Mouse (Mus musculus) neural tube, embryonic 14.5 days (tissue): ENCODE data around the gene Efs. TPM values are rescaled to one million over a fixed set of nuclear protein-coding genes. Genes with fewer than 3 reads are reported as not detected.
A peak's percentile ranks its signal among the peaks of the same experiment; 100 is the strongest.

ENCODE experiments used
- ATAC-seq: fragments of 200-750 bp; cut with Nextera tagmentation; 2 replicates; pipeline ENCODE4 v1.8.0; 2017; ENCODE audit warnings: low read depth, mild to moderate bottlenecking, moderate TSS enrichment, moderate library complexity
- H3K27ac ChIP-seq: fragments of 300-500 bp; sonication (generic); 2 replicates; pipeline ENCODE4 v1.5.1; 2014; ENCODE audit warnings: low read depth, mild to moderate bottlenecking, control low read depth, low read length, moderate library complexity, mixed read lengths
- H3K27me3 ChIP-seq: fragments of 300-500 bp; sonication (generic); 2 replicates; pipeline ENCODE4 v1.6.1; 2014; ENCODE audit warnings: low read length; ENCODE audit not compliant: control insufficient read depth, insufficient read depth
- H3K36me3 ChIP-seq: fragments of 300-500 bp; sonication (generic); 2 replicates; pipeline ENCODE4 v1.6.1; 2014; ENCODE audit warnings: low read length, mixed read lengths; ENCODE audit not compliant: control insufficient read depth, insufficient read depth
- H3K4me1 ChIP-seq: fragments of 300-500 bp; sonication (generic); 2 replicates; pipeline ENCODE4 v1.6.1; 2014; ENCODE audit warnings: low read length; ENCODE audit not compliant: control insufficient read depth, insufficient read depth
- H3K4me2 ChIP-seq: fragments of 300-500 bp; sonication (generic); 2 replicates; pipeline ENCODE4 v1.6.1; 2014; ENCODE audit warnings: mild to moderate bottlenecking, low read depth, low read length, control low read depth
- H3K4me3 ChIP-seq: fragments of 300-500 bp; sonication (generic); 2 replicates; pipeline ENCODE4 v1.5.1; 2014; ENCODE audit warnings: low read depth, low read length, control low read depth, mixed read lengths
- H3K9ac ChIP-seq: fragments of 300-500 bp; sonication (generic); replicated peaks from 2 replicates; pipeline ENCODE4 v1.6.1; 2014; ENCODE audit warnings: low read depth, mild to moderate bottlenecking, control low read depth, low read length, mixed read lengths
- H3K9me3 ChIP-seq: fragments of 300-500 bp; sonication (generic); 2 replicates; pipeline ENCODE4 v1.6.1; 2016; ENCODE audit warnings: low read length; ENCODE audit not compliant: control insufficient read depth
- WGBS: fragments of 180-500 bp; shearing (Covaris S2); extraction: QIAGEN DNeasy Blood & Tissue Kit; methylation state at CpG from one replicate; pipeline ENCODE4 v1.1.7; 2014; 5-methylcytosine and 5-hydroxymethylcytosine counted together
- microRNA counts: library from miRNA; unstranded; fragments of <30 nt; microRNA quantifications from one replicate; lab custom pipeline; 2016
- microRNA-seq: library from miRNA; unstranded; fragments of <30 nt; microRNA quantifications from one replicate; pipeline ENCODE4, GENCODE M21; 2016
- polyA plus RNA-seq: library from polyadenylated mRNA; unstranded; fragments of >200 nt; fragmentation: Nextera tagmentation; extraction: Ambion mirVana; gene quantifications from 2 replicates; pipeline ENCODE4 v1.2.1, GENCODE M21; 2014

Gene Efs
- polyA plus RNA-seq, 1 experiment from 2014 or later, result 9.9 TPM

DNA sequence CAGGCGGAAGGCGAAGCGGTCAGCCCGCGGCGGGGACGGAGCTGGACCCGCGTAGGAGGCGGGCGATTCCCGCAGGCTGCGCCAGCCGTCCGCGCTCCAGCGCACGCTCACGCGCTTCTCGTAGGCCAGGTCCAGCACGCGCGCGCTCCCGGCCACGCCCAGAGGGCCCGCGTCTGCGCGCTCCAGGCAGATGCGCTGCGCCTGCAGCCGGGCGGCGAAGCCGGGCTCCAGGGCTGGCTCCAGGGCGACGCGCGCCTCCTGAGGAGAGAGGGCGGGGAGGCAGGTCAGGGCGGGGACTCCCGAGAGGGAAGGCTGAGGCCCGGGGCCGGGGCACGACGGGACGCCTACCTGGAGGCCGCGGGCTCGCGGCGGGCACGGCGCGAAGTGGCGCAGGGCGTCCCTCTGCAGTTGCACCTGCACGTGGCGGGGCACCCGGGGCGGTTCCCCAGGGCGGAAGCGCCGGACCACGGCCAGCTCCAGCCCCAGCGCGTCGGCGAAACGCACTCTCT lies 49.3 kb downstream of the Efs start:
- peak overlapping the region; percentile 93 for H3K27ac ChIP-seq
- H3K9ac ChIP-seq, result peak overlapping the region; percentile 95
- H3K4me1 ChIP-seq, result peaks cover 8% of the 10 kb centered on the region
- WGBS, result under 1% methylated on average over 51 of the region's 72 CpGs
- peak; percentile 93 for ATAC-seq
- H3K4me3 ChIP-seq, result peak overlapping the region; percentile 82
- no peaks in the 10 kb centered on the region for H3K27me3 ChIP-seq
- H3K9me3 ChIP-seq, result no peaks in the 10 kb centered on the region
- no peaks in the 10 kb centered on the region for H3K36me3 ChIP-seq
- peak overlapping the region; percentile 89 for H3K4me2 ChIP-seq

DNA sequence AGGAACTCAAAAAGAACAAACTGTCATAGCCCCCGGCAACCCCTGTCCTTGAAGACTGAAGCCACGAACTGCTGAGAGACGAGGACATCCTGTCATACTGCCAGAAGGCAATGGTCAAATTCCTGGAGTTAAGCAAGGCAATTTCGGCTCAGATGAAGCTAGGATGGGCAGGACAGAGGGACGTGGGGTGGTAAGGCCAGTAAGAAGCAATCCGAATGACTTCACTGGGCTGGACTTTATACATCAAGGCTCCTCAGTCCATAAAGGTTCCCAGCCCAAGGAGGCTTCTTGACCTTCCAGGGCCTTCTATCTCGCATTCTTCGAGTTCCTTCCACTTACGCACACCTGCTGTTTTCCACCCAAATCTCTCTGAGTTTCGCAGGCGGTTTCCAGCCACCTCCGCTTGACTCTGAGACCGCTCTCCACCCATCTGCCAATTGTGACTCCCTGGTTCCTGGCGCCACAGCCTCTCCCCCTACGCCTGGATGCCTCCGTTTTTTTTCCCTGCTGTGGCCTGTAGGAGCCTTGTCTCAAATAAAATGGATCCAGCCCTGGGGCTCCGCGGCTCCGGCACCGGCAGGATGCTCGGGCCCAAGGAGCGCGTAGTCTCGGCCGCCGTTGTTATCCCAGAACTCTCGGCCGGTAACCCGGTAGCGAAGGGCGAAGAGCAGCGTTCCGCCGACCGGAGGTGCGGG lies 49.9 kb downstream of the Efs start:
- H3K27ac ChIP-seq, result peak overlapping the region; percentile 93
- H3K4me3 ChIP-seq, result peak overlapping the region; percentile 82
- H3K9me3 ChIP-seq, result no peaks in the 10 kb centered on the region
- ATAC-seq, result peak; percentile 57
- H3K9ac ChIP-seq, result peak overlapping the region; percentile 95
- WGBS, result 2% methylated on average over 36 of the region's 36 CpGs
- H3K4me2 ChIP-seq, result peak overlapping the region; percentile 89
- H3K4me1 ChIP-seq, result peaks cover 8% of the 10 kb centered on the region
- no peaks in the 10 kb centered on the region for H3K27me3 ChIP-seq
- no peaks in the 10 kb centered on the region for H3K36me3 ChIP-seq

DNA sequence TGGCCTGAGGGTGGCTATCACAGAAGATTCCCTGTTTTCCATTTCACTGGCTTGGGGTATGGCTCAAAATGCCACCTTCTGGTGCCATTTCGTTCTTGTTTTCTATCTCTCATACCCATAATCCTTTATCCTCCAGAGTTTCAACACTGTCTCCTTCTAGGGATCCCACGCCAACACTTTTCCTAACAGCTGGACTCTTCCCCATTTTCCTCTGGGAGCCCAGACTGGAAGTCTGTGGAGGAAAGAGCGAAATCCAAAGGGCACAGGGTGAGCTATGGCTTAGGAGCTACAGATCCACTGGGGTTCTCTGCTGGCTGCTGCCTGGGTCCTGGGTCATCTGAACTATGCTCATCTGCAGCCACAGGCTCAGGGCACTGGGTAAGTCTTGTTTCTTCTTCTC lies 51.8 kb downstream of the Efs start:
- no peak overlapping the region for H3K4me3 ChIP-seq
- H3K27ac ChIP-seq, result no peak overlapping the region
- no peak for ATAC-seq
- no peaks in the 10 kb centered on the region for H3K9me3 ChIP-seq
- 91% methylated on average over 3 of the region's 3 CpGs for WGBS
- H3K27me3 ChIP-seq, result no peaks in the 10 kb centered on the region
- no peaks in the 10 kb centered on the region for H3K36me3 ChIP-seq
- H3K4me2 ChIP-seq, result no peak overlapping the region
- H3K4me1 ChIP-seq, result peaks cover 8% of the 10 kb centered on the region
- H3K9ac ChIP-seq, result no peak overlapping the region

DNA sequence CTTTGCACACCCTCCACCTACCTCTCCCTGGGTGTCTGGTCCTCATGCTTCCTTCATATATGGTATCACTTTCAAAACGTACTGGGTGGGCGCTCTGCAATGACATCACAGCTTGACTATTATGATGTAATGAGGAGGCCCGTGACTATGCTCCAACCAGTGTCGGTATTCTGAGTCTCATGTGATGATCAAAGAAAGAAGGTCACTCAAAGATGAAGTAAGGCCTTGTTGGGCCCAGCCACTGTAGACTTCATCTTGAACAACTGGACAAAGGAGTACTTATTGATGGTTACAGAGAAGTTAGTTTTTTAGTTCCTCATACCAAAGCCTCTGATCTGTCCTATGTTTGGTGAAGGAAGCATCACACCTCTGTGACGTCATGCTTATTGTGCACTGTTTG lies 55.1 kb downstream of the Efs start, which contains the start of gene Homez:
TSS of gene Homez (minus strand) at position 101 of the 400 bp plus-strand sequence.
- H3K9ac ChIP-seq, result no peak within 1 kb of the TSS
- 86% methylated on average over 5 of the region's 5 CpGs for WGBS

DNA sequence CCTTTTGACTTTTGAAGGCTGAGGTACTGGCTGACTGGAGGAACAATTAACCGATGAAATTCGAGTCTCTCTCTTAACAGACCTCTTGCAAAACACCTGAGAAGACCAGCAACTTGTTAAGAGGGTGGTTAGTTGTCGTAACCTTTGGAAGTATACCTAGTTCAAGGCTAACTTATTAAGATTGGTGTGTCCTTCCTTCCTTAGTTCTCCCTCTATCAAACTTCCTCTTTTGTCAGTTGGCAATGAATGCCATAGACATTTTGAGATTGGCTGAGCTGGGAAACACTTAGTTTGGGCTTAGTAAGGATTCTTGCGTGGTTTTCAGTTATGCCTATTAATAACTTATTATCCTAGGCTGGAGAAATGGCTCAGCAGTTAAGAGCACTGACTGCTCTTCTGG lies 57.9 kb downstream of the Efs start:
- Histone ChIP-seq H3K27ac (no peak overlapping the region), H3K4me3 (no peak overlapping the region), H3K4me1 (peaks cover 3% of the 10 kb centered on the region; the same call in 1 of the 2 replicates), H3K9ac (no peak overlapping the region), H3K9me3 (no peaks in the 10 kb centered on the region), H3K4me2 (no peak overlapping the region), H3K36me3 (no peaks in the 10 kb centered on the region), H3K27me3 (no peaks in the 10 kb centered on the region)
- 86% methylated on average over 4 of the region's 4 CpGs for WGBS
- no peak for ATAC-seq

More for the DNA sequence above, 55.1 kb downstream of the Efs start, which contains the start of gene Homez:
- Histone ChIP-seq H3K36me3 (no peaks in the 10 kb centered on the region), H3K4me3 (no peak within 1 kb of the TSS), H3K27me3 (no peaks in the 10 kb centered on the region), H3K4me1 (peaks cover 7% of the 10 kb centered on the region), H3K4me2 (no peak within 1 kb of the TSS), H3K27ac (no peak within 1 kb of the TSS), H3K9me3 (no peaks in the 10 kb centered on the region)
- no peak for ATAC-seq

DNA sequence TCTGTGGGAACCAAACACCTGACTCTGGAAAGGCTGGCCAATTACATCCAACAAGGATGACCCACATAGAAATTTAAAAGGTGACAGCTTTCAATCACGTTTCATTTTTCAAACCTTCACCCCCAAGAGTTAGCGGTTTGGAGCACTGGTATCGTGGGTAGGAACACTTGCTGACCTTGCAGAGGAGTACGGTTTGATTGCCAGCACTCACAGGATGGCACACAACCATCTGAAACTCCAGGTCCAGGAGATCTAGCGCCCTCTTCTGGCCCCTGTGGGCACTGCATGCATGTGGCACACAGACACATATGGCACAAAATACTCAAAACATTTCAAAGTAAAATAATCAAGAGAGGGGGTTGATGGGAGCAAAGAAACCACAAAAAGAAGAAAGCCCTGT lies 59.0 kb downstream of the Efs start:
- H3K36me3 ChIP-seq, result no peaks in the 10 kb centered on the region
- peaks cover 3% of the 10 kb centered on the region; the same call in 1 of the 2 replicates for H3K4me1 ChIP-seq
- no peaks in the 10 kb centered on the region for H3K9me3 ChIP-seq
- no peak overlapping the region for H3K4me3 ChIP-seq
- H3K9ac ChIP-seq, result no peak overlapping the region
- no peaks in the 10 kb centered on the region for H3K27me3 ChIP-seq
- WGBS, result 66% methylated on average over 5 of the region's 5 CpGs
- no peak for ATAC-seq
- H3K27ac ChIP-seq, result no peak overlapping the region
- H3K4me2 ChIP-seq, result no peak overlapping the region

MicroRNAs encoded within 50 kb of the gene (microRNA counts, 519-probe panel; counts per million panel counts)
- 2,269 counts per million, percentile 7 among the panel's probes with 10 or more counts for microRNA mmu-miR-208a (lab: Ali Mortazavi, UCI)
- not detected for microRNA mmu-miR-208b (lab: Ali Mortazavi, UCI)

Small RNA genes within 50 kb of the gene (microRNA-seq; reads per million reads assigned to microRNA genes)
- gene Mir208a (not detected), gene Mir208b (2.0 reads per million)

Other genes starting within 250 kb of the Efs start
- 77.4 and 79.8 TPM in 2 replicates for gene 1700123O20Rik, start 239.9 kb downstream of the Efs start, polyA plus RNA-seq
- 101 and 118 TPM in 2 replicates for gene Acin1, start 239.2 kb downstream of the Efs start, polyA plus RNA-seq
- 0.20 TPM in 1 of 2 replicates, not detected in the other for gene Gm29776, start 227.3 kb downstream of the Efs start, polyA plus RNA-seq
- not detected in 2 replicates for gene Cebpe, start 214.0 kb downstream of the Efs start, polyA plus RNA-seq
- 7.3 and 8.5 TPM in 2 replicates for gene Slc7a8, start 144.2 kb downstream of the Efs start, polyA plus RNA-seq
- not detected in 2 replicates for gene Rnf212b, start 112.0 kb downstream of the Efs start, polyA plus RNA-seq
- gene Homez, start 55.2 kb downstream of the Efs start, polyA plus RNA-seq, result 10.0 and 11.7 TPM in 2 replicates
- 3.8 and 7.2 TPM in 2 replicates for gene Ppp1r3e, start 48.6 kb downstream of the Efs start, polyA plus RNA-seq
- 4.8 and 5.3 TPM in 2 replicates for gene Bcl2l2, start 42.7 kb downstream of the Efs start, polyA plus RNA-seq
- not detected in 2 replicates for gene Gm20521, start 42.7 kb downstream of the Efs start, polyA plus RNA-seq
- 149 and 176 TPM in 2 replicates for gene Pabpn1, start 33.6 kb downstream of the Efs start, polyA plus RNA-seq
- gene Slc22a17, start 13.0 kb downstream of the Efs start, polyA plus RNA-seq, result 121 and 122 TPM in 2 replicates
- 0.39 and 0.76 TPM in 2 replicates for gene Il25, start 6.6 kb upstream of the Efs start, polyA plus RNA-seq
- 10.4 and 17.5 TPM in 2 replicates for gene Cmtm5, start 10.1 kb upstream of the Efs start, polyA plus RNA-seq
- 0.23 and 1.7 TPM in 2 replicates for gene Myh6, start 40.8 kb upstream of the Efs start, polyA plus RNA-seq
- gene Gm17428, start 50.8 kb upstream of the Efs start, polyA plus RNA-seq, result not detected in 2 replicates
- gene Myh7, start 68.5 kb upstream of the Efs start, polyA plus RNA-seq, result 4.5 and 4.8 TPM in 2 replicates
- gene Ngdn, start 89.3 kb upstream of the Efs start, polyA plus RNA-seq, result 44.9 and 50.9 TPM in 2 replicates
- 23.9 and 27.3 TPM in 2 replicates for gene Zfhx2, start 166.2 kb upstream of the Efs start, polyA plus RNA-seq
- gene Thtpa, start 168.7 kb upstream of the Efs start, polyA plus RNA-seq, result 29.3 and 32.0 TPM in 2 replicates
- 5.4 and 7.0 TPM in 2 replicates for gene Ap1g2, start 180.5 kb upstream of the Efs start, polyA plus RNA-seq
- gene Jph4, start 190.8 kb upstream of the Efs start, polyA plus RNA-seq, result 36.2 and 41.3 TPM in 2 replicates